Mouse (Mus musculus): ENCODE measurements at regions not wholly inside any gene's neighbourhood (a gene's known extent, or its start where the extent isn't known, plus 50 kb on each side); places are given as distances from the start of the nearest gene placed in this dataset.
"Not testable (repeated sequence)": the region's sequence is repeated elsewhere in the genome, so short reads cannot be mapped to it uniquely, and the experiment has no call there.

- ATAC-seq (ENCODE audit: low FRiP score, low TSS enrichment) = no peak
Measured at GRCm38 (mm10) chr11:8773862-8774261, 109.5 kb upstream of the Tns3 start.

GRCm38 (mm10) chr11:8773260-8773659 is 108.9 kb upstream of the Tns3 start:
- Histone ChIP-seq H3K27ac (ENCODE audit: low read depth, low read length) (no peak overlapping the region), H3K4me3 (ENCODE audit: low read length) (no peak overlapping the region), H3K4me1 (ENCODE audit: control insufficient read depth, insufficient read depth, low read length) (0 out of 2 replicates have a peak, but pooled peaks cover 3% of the 10 kb centered on the region), H3K4me2 (replicated peaks; ENCODE audit: low read depth, low read length) (no peak overlapping the region), H3K9ac (ENCODE audit: low read depth, low read length) (no peak overlapping the region), H3K9me3 (ENCODE audit: control insufficient read depth, low read length) (no peaks in the 10 kb centered on the region), H3K36me3 (ENCODE audit: control insufficient read depth, insufficient read depth, low read length) (no peaks in the 10 kb centered on the region), H3K27me3 (ENCODE audit: control insufficient read depth, insufficient read depth, low read length) (no peaks in the 10 kb centered on the region)
- ATAC-seq (ENCODE audit: low FRiP score, low TSS enrichment) = 0 out of 2 replicates have a peak, but pooled peaks have one; percentile 57
- WGBS = 72% methylated on average over 11 of the region's 11 CpGs

More at GRCm38 (mm10) chr11:8773862-8774261, 109.5 kb upstream of the Tns3 start:
- no peaks in the 10 kb centered on the region for H3K36me3 ChIP-seq (ENCODE audit: control insufficient read depth, insufficient read depth, low read length)
- WGBS = 70% methylated on average over 6 of the region's 6 CpGs
- H3K9me3 ChIP-seq (ENCODE audit: control insufficient read depth, low read length) = no peaks in the 10 kb centered on the region
- no peaks in the 10 kb centered on the region for H3K27me3 ChIP-seq (ENCODE audit: control insufficient read depth, insufficient read depth, low read length)
- no peak overlapping the region for H3K27ac ChIP-seq (ENCODE audit: low read depth, low read length)
- 0 out of 2 replicates have a peak, but pooled peaks cover 3% of the 10 kb centered on the region for H3K4me1 ChIP-seq (ENCODE audit: control insufficient read depth, insufficient read depth, low read length)
- no peak overlapping the region for H3K4me2 ChIP-seq (replicated peaks; ENCODE audit: low read depth, low read length)
- H3K4me3 ChIP-seq (ENCODE audit: low read length) = no peak overlapping the region
- H3K9ac ChIP-seq (ENCODE audit: low read depth, low read length) = no peak overlapping the region

GRCm38 (mm10) chr11:8772541-8772940 is 108.2 kb upstream of the Tns3 start:
- 85% methylated on average over 5 of the region's 5 CpGs for WGBS
- Histone ChIP-seq H3K9ac (ENCODE audit: low read depth, low read length) (no peak overlapping the region), H3K27ac (ENCODE audit: low read depth, low read length) (no peak overlapping the region), H3K4me2 (replicated peaks; ENCODE audit: low read depth, low read length) (no peak overlapping the region), H3K27me3 (ENCODE audit: control insufficient read depth, insufficient read depth, low read length) (no peaks in the 10 kb centered on the region), H3K4me3 (ENCODE audit: low read length) (no peak overlapping the region), H3K9me3 (ENCODE audit: control insufficient read depth, low read length) (no peaks in the 10 kb centered on the region), H3K36me3 (ENCODE audit: control insufficient read depth, insufficient read depth, low read length) (no peaks in the 10 kb centered on the region), H3K4me1 (ENCODE audit: control insufficient read depth, insufficient read depth, low read length) (0 out of 2 replicates have a peak, but pooled peaks cover 3% of the 10 kb centered on the region)
- ATAC-seq (ENCODE audit: low FRiP score, low TSS enrichment) = no peak

GRCm38 (mm10) chr11:8768706-8769105 is 104.4 kb upstream of the Tns3 start:
- H3K36me3 ChIP-seq (ENCODE audit: control insufficient read depth, insufficient read depth, low read length); H3K27ac ChIP-seq (ENCODE audit: low read depth, low read length); H3K9ac ChIP-seq (ENCODE audit: low read depth, low read length); H3K4me3 ChIP-seq (ENCODE audit: low read length); H3K27me3 ChIP-seq (ENCODE audit: control insufficient read depth, insufficient read depth, low read length); H3K9me3 ChIP-seq (ENCODE audit: control insufficient read depth, low read length); H3K4me1 ChIP-seq (ENCODE audit: control insufficient read depth, insufficient read depth, low read length); H3K4me2 ChIP-seq (replicated peaks; ENCODE audit: low read depth, low read length); ATAC-seq (ENCODE audit: low FRiP score, low TSS enrichment): not testable (repeated sequence)
- WGBS = 90% methylated on average over 1 of the region's 1 CpGs

GRCm38 (mm10) chr11:8765541-8765885 is 101.2 kb upstream of the Tns3 start:
- Histone ChIP-seq H3K9me3 (ENCODE audit: control insufficient read depth, low read length) (no peaks in the 10 kb centered on the region), H3K27ac (ENCODE audit: low read depth, low read length) (no peak overlapping the region), H3K9ac (ENCODE audit: low read depth, low read length) (no peak overlapping the region), H3K4me2 (replicated peaks; ENCODE audit: low read depth, low read length) (no peak overlapping the region), H3K4me1 (ENCODE audit: control insufficient read depth, insufficient read depth, low read length) (peaks cover 21% of the 10 kb centered on the region), H3K36me3 (ENCODE audit: control insufficient read depth, insufficient read depth, low read length) (no peaks in the 10 kb centered on the region), H3K4me3 (ENCODE audit: low read length) (no peak overlapping the region), H3K27me3 (ENCODE audit: control insufficient read depth, insufficient read depth, low read length) (no peaks in the 10 kb centered on the region)
- no peak for ATAC-seq (ENCODE audit: low FRiP score, low TSS enrichment)
- WGBS = 75% methylated on average over 1 of the region's 1 CpGs

- peaks cover 21% of the 10 kb centered on the region for H3K4me1 ChIP-seq (ENCODE audit: control insufficient read depth, insufficient read depth, low read length)
- WGBS = 77% methylated on average over 2 of the region's 2 CpGs
- H3K4me2 ChIP-seq (replicated peaks; ENCODE audit: low read depth, low read length) = no peak overlapping the region
- no peaks in the 10 kb centered on the region for H3K27me3 ChIP-seq (ENCODE audit: control insufficient read depth, insufficient read depth, low read length)
- H3K27ac ChIP-seq (ENCODE audit: low read depth, low read length) = peak overlapping the region; percentile 57; the same call in 1 of the 2 replicates
- no peaks in the 10 kb centered on the region for H3K36me3 ChIP-seq (ENCODE audit: control insufficient read depth, insufficient read depth, low read length)
- peak; percentile 67 for ATAC-seq (ENCODE audit: low FRiP score, low TSS enrichment)
- H3K9me3 ChIP-seq (ENCODE audit: control insufficient read depth, low read length) = no peaks in the 10 kb centered on the region
- H3K9ac ChIP-seq (ENCODE audit: low read depth, low read length) = no peak overlapping the region
- H3K4me3 ChIP-seq (ENCODE audit: low read length) = no peak overlapping the region
Measured at GRCm38 (mm10) chr11:8764861-8765540, 100.7 kb upstream of the Tns3 start.

GRCm38 (mm10) chr11:8763448-8763847 is 99.1 kb upstream of the Tns3 start:
- 70% methylated on average over 7 of the region's 7 CpGs for WGBS
- Histone ChIP-seq H3K4me1 (ENCODE audit: control insufficient read depth, insufficient read depth, low read length) (peaks cover 21% of the 10 kb centered on the region), H3K27me3 (ENCODE audit: control insufficient read depth, insufficient read depth, low read length) (no peaks in the 10 kb centered on the region), H3K9me3 (ENCODE audit: control insufficient read depth, low read length) (no peaks in the 10 kb centered on the region), H3K4me3 (ENCODE audit: low read length) (no peak overlapping the region), H3K4me2 (replicated peaks; ENCODE audit: low read depth, low read length) (no peak overlapping the region), H3K36me3 (ENCODE audit: control insufficient read depth, insufficient read depth, low read length) (no peaks in the 10 kb centered on the region), H3K27ac (ENCODE audit: low read depth, low read length) (0 out of 2 replicates have a peak overlapping the region, but pooled peaks have one; percentile 51), H3K9ac (ENCODE audit: low read depth, low read length) (no peak overlapping the region)
- no peak for ATAC-seq (ENCODE audit: low FRiP score, low TSS enrichment)

- Histone ChIP-seq H3K36me3 (ENCODE audit: control insufficient read depth, insufficient read depth, low read length) (no peaks in the 10 kb centered on the region), H3K9me3 (ENCODE audit: control insufficient read depth, low read length) (no peaks in the 10 kb centered on the region), H3K4me2 (replicated peaks; ENCODE audit: low read depth, low read length) (no peak overlapping the region), H3K9ac (ENCODE audit: low read depth, low read length) (no peak overlapping the region), H3K27me3 (ENCODE audit: control insufficient read depth, insufficient read depth, low read length) (no peaks in the 10 kb centered on the region), H3K4me1 (ENCODE audit: control insufficient read depth, insufficient read depth, low read length) (peaks cover 21% of the 10 kb centered on the region), H3K27ac (ENCODE audit: low read depth, low read length) (peak overlapping the region; percentile 74; the same call in 1 of the 2 replicates), H3K4me3 (ENCODE audit: low read length) (no peak overlapping the region)
- WGBS = 33% methylated on average over 2 of the region's 2 CpGs
- ATAC-seq (ENCODE audit: low FRiP score, low TSS enrichment) = peak; percentile 75; the same call in 1 of the 2 replicates
Measured at GRCm38 (mm10) chr11:8762133-8762532, 97.8 kb upstream of the Tns3 start.

GRCm38 (mm10) chr11:8761626-8762025 is 97.3 kb upstream of the Tns3 start:
- Histone ChIP-seq H3K4me2 (replicated peaks; ENCODE audit: low read depth, low read length) (no peak overlapping the region), H3K9me3 (ENCODE audit: control insufficient read depth, low read length) (no peaks in the 10 kb centered on the region), H3K27ac (ENCODE audit: low read depth, low read length) (peak overlapping the region; percentile 74; the same call in 1 of the 2 replicates), H3K4me3 (ENCODE audit: low read length) (no peak overlapping the region), H3K36me3 (ENCODE audit: control insufficient read depth, insufficient read depth, low read length) (no peaks in the 10 kb centered on the region), H3K27me3 (ENCODE audit: control insufficient read depth, insufficient read depth, low read length) (no peaks in the 10 kb centered on the region), H3K4me1 (ENCODE audit: control insufficient read depth, insufficient read depth, low read length) (peaks cover 21% of the 10 kb centered on the region), H3K9ac (ENCODE audit: low read depth, low read length) (no peak overlapping the region)
- peak; percentile 88 for ATAC-seq (ENCODE audit: low FRiP score, low TSS enrichment)
